Mouse (Mus musculus): ENCODE measurements around the gene Insl5. TPM values are rescaled to one million over a fixed set of nuclear protein-coding genes. Genes with fewer than 3 reads are reported as not detected.

Insl5 gene
- total RNA-seq (2023), result not detected

DNA sequence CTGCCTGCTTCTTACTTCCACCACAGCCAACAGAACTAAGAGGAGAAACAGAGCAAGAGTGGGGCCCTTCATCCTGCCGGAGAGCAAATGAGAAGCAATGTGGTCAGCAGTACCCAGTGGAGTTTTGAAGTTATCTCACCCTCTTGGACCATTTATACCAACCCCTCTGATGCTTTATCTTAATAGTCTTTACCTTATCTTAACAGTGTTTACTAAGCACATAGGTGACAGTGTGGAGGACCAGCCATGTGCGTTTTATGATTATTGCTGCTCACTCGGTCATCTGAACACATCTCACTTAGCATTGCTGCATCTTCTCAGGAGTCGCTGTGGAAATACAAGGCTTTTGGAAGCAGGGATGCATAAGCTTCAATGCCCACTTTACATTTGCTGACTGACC lies at the start of gene Insl5:
TSS of gene Insl5 (minus strand) at position 222 of the 400 bp plus-strand sequence.

DNA sequence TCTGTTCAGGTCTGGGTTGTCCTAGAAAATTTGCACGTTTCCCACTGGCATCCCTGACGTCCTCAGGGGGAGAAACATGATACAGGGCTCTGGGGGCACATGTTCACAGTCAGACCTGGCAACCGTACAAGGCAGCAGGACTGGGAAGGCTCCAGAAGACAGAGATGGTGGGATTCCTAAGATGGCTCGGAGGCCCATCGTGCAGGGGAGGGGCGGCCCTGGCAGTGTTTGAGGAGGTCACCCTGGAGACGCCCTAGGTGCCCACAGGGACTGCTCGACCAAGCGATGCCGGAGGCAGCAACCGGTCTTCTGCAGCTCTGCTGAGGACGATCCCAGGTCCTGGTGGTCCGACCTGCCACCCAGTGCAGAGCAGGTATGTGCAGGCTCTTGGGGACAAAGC lies 48.2 kb downstream of the Insl5 start, which contains the start of gene Tctex1d1:
TSS of gene Tctex1d1 (plus strand) at position 167 of the 400 bp plus-strand sequence.

Other genes with a start within 250 kb of the Insl5 start
- gene Tctex1d1, start 48.2 kb downstream of the Insl5 start, total RNA-seq (2023), result not detected
- gene Mier1, start 87.5 kb upstream of the Insl5 start, total RNA-seq (2023), result 100 to 1,000 TPM; 111 to 114 TPM
- 1 to 10 TPM; 8.1 to 8.2 TPM for gene Wdr78, start 87.7 kb upstream of the Insl5 start, total RNA-seq (2023)
- 10 to 100 TPM; 13.4 to 16.0 TPM for gene Slc35d1, start 188.3 kb upstream of the Insl5 start, total RNA-seq (2023)

Measured in B cell, adult 67 days (primary cell).